Mouse (Mus musculus): ENCODE measurements around the gene Zfp296.
"Not testable (repeated sequence)": the region's sequence is repeated elsewhere in the genome, so short reads cannot be mapped to it uniquely, and the experiment has no call there.

The Zfp296 gene

DNA sequence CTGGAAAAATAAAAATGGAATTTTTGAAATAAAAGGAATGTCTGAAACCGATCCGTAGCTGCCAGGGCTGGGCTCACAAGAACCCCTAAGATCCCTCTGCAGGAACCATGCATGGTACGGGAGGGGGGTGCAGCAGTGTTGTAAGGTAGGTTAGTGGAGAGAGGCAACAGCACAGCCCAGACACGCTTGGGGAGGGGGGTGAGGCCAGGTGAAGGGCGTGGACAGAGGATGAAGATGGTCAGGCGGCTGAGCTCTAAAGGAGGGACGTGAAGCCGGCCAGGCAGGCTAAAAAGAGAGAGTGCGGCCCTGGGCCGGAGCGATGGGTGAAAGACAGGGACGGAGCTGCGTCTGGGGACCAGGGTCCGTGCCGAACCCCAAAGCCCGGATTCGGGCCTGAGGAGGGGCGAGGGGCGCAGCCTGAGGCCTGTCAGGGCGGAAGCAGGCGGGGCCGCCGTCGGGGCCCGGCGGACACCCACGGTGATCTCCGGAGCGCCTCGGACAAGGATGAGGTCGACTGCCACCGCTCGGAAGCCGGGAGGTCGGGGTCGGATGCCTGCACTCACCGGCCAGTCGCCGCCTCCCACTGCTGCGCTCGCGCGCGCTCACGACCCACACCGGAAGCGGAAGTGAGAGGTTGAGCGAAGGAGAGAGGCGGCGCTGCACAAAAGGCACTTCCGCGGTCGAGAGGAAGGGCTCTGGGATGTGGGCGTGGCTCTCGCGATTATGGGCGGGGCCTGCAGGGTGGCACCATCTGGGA, 26.9 kb downstream of the Zfp296 start, which contains the start of gene Clasrp:
Clasrp (minus strand) TSS at position 638 of the 757 bp plus-strand sequence.
- peak; percentile 92 to 93 for DNase-seq (ENCODE audit: low spot score in 2 of 2)

DNA sequence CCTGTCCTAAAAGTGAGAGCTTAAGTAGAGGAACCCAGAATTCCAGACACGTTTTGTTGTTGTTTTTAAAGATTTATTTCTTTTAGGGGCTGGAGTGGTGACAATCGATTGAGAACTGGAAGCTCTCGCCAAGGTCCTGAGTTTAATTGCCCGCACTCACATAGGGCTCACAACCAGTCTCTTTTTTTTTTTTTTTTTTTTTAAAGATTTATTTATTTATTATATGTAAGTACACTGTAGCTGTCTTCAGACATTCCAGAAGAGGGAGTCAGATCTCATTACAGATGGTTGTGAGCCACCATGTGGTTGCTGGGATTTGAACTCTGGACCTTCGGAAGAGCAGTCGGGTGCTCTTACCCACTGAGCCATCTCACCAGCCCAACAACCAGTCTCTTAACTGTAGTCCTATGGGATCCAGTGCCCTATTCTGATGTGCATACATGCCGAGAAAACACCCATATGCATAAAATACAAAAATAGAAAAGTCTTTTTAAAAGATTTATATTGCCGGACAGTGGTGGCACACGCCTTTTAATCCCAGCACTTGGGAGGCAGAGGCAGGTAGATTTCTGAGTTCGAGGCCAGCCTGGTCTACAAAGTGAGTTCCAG, 27.6 kb downstream of the Zfp296 start:
- not testable (repeated sequence) for DNase-seq (ENCODE audit: low spot score in 2 of 2)

DNA sequence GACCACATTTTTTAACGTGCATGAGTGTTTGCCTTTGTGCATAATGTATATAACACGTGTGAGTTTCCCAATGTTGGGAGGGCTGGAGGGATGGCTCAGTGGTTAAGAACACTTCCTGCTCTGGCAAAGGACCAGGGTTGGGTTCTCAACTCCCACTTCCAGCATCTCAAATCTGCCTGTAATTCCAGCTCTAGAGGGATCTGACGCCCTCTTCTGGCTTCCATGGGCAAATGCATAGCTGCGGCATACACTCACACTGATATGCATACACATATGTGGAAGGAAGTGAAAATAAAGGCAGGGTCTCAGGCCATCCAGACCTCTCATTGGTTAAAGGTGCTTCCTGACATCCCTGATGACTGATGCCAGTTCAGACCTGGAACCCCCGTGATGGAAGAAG, 30.2 kb downstream of the Zfp296 start:
- no peak for DNase-seq (ENCODE audit: low spot score in 2 of 2)

DNA sequence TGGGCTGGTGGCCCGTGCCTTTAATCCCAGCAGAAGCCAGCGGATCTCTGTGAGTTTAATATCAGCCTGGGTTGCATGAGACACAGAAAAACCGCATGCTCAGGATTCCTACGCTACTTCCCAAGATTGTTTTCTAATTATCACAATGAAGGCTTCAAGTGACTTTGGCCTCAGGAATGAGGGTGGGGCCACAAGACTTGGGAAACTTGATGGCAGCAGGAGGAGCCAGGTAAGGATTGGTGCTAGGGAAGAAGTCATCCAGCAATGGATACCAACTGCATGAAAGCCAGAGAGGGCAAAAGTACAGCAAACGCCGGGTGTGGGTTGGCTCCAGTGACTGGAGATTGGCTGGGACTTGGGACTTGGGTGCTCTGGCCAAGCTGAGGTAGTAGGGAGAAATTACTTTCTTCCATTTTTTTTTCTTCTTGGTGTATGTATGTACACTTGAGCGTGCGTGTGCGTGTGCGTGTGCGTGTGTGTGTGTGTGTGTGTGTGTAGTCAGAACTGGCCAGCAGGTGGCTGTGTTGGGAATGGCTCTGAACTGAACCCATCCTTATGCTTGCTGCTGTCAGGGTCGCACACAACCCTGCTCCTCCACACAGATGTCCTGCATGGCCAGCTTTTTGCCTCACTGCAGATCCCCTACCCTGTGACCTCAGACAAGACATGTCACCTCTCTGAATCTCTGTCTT, 32.7 kb downstream of the Zfp296 start:
- DNase-seq (ENCODE audit: low spot score in 2 of 2): no peak

DNA sequence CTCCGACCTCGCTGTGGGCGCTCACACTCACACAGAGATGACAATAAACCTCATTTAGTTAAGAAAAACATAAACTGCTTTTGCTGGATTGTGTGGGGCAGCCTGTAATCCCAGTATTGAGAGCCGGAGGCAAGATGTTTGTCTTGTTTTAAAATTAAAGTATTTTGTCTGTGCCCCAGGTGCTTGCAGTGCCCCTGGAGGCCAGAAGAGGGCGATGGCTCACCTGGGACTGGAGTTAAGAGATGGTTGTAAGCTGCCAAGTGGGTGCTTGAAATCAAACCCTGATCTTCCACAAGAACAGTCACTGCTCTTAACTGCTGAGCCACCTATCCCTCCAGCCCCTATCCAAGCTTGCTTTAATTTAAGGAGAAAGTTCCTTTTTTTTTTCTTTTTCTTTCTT, 33.9 kb downstream of the Zfp296 start:
- DNase-seq (ENCODE audit: low spot score in 2 of 2): no peak

DNA sequence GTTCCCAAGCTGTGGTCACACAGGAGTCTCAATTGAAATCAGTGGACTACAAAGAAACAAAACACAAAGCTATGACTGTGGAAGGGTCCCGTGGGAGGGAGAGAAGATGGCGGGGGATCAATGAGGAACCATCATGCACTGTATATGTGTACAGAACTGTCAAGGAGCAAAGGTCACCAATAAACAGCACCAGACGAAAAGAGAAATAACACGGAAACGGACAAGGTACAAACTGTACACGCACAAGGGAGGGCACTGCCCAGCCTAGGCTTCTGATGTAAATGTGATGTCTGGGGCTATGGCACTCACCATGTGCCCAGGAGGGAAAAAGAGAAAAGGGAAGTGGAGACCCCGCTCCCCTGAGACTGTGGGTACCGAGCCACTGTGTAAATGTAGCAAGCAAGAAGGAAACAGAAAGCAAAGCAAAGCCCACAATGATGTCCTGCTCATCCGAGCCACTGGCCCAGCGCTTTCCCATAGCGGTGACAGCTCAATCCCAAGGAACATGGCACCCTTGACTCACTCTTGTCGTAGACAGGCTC, 38.0 kb downstream of the Zfp296 start:
- no peak for DNase-seq (ENCODE audit: low spot score in 2 of 2)

DNA sequence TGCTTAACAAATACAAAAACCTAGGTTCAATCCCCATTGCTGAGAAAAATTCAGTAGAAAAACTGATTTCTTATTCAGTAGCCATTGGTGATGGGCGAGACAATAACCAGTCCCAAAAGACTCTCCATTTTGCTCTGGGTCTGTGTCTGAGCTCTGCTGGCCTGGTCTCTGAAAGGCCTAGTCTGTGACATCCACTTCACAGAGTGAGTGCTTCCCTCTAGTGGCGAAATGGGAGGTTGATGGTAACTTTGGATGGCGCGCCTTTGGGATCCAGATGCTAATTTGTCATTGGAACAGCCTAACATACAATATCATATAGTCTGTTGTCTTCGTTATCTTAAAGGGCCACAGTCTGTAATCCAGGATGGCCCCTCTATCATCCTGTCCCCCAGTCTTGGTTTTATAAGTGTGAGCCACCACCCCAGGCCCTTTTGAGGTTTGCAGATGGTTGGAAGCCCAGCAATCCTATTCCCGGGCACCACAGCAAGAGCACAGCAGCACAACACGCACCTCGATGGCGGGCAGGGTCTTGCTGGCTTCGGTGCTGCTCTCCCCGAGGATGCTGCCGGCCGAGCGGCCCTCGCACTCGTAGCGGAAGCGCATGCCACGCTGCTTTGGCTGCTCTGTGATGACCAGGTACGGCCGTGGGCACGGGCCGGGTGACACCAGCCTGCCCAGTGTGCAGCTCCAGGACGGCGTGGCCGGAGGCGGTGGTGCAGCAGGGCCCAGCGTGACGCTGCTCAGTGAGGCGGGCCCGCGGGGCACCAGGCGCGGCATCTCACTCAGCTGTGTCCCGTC, 42.1 kb downstream of the Zfp296 start:
- DNase-seq (ENCODE audit: low spot score in 2 of 2): peak; percentile 56 to 85

DNA sequence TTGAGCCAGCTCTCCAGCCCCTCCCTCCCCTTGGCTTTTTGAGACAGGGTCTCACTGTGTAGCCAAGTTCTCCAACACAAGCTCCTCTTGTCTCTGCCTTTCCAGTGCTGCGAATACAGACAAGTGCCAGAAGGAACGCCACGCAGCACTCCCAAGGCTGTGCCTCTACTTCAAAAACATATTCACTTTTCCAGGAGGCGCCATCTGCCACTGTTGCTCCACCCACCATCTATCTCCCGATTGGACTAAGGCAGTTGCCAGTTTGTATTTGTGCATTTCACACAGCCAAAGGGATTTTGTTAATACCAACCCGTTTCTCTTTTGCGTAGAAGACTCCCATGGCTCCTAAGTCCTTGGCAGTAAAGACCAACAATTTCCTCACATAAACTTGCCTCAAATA, 43.7 kb downstream of the Zfp296 start:
- peak; percentile 47 to 74 for DNase-seq (ENCODE audit: low spot score in 2 of 2)

DNA sequence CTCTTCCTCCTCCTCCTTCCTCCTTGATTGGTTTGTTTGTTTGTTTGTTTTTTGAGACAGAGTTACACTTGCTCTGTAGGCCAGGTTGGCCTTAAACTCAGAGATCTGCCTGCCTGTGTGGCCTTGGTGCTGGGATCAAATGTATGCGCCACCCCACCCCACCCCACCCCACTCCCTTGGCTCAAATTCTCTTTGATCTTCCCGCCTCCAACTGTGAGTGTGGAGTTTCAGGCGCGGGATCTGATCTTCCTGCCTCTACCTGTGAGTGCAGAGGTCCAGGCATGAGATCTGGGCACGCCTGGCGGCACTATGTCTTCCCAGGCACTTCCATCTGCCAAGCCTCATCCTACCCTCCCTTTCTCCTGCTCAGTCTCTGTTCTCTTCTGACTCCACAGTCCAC, 45.2 kb downstream of the Zfp296 start:
- DNase-seq (ENCODE audit: low spot score in 2 of 2): no peak

DNA sequence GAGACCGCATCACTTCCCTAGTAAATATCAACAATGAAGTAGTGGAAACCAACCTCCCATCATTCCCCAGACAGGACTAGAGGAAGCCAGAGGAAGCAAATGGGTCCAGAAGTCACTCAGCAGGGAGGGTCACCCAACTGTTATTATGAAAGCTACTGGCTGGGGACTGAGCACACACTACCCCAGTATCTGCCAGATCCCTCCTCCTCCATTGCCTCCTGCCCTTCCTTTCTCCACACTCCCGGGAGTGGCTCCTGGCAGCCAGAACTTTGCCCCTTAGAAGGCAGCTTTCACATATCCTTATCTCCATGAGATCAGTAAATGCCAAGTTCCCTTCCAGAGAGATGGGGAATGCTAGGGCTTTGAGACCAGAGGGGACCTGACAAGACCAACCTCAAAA, 46.3 kb downstream of the Zfp296 start:
- no peak for DNase-seq (ENCODE audit: low spot score in 2 of 2)

DNA sequence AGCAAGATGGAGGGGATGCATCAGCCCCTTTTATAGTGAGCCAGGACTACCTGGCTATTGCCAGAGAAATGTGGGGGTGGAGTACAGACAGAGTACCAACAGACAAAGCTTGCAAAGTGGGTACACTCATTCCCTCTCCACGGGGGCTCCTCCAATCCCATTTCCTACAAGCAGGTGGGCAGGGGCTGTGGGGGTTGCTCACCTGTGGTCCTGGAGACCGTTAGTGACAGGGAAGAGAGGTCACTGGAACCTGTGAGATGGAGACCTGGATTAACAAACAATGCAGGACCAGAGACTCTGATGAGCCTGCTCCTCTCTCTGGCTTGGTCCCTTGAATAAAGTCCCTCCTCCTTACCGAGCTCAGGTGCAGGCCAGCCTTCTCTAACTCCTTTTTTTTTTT, 50.6 kb downstream of the Zfp296 start:
- DNase-seq (ENCODE audit: low spot score in 2 of 2): no peak

DNA sequence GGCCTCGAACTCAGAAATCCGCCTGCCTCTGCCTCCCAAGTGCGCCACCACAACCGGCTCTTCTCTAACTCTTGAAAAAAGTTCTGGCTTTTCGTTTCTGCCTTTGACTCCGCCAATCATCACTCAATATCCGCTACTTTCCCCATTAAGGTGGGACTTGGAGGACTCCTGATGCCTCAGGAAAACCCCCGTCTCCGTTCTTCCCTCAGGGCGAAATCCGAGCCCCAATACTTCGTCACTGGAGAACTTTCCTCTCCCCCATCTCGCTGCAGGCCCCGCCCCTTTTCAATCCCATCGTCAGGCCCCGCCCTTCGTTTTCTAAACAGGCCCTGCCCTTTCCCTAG, 51.1 kb downstream of the Zfp296 start:
- no peak for DNase-seq (ENCODE audit: low spot score in 2 of 2)

DNA sequence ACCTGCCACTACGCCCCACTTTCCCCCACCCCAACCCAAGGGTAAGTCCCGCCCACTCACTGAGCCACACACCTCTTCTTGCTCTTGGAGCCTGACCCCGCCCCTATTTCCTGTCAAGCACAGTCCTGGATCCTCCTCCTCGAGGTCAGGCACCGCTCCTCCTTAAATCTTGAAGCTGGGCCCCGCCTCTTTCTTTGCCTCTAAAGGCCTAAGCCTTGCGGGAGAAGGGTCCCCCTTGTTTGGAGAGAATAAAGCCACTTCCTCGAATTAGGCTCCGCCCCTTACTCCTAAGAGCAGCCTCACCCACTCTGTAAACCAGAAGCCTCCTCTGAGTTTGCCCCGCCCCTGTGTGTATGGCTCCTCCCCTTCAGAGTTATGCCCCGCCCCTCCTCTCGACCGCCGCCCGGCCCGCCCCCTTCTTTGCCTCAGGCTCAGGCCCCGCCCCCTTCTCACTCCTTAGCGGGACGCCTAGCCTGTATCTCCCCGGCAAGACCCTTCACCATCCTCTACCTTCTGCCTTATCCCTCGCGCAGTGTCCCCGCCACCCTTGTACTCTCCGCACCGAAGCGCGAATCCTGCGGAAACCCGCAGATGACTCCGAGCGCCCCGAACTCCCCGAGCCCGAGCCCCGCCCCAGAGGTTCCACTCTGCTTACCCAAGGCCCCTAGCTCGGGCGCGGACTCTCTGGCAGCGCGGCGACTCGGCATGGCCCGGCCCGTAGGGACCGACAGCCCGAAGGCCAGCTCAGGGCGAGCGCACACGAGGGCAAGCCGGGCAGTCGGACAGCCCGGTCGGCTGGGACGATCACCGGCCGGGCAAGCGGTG, 51.7 kb downstream of the Zfp296 start:
- DNase-seq (ENCODE audit: low spot score in 2 of 2): peak; percentile 82 to 84

DNA sequence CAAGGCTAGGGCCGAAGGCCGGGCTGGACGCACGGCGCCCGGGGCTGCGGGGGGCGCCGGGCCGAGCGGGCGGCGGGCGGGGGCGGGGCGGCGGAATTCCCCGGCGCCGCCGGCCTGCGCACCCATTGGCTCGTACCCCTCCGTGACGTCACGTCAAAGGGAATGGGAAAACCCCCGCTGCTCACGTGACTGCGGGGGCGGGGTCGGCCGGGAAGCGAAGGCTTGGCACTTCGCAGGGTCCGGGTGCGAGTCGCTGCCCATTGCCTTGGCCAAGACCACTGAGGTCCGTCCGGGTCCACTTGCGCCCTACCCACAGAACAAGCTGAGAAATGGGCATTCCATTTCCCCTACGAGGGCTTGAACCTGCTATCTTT, 52.3 kb downstream of the Zfp296 start, which contains the start of gene Relb:
Relb (minus strand) TSS at position 78 of the 374 bp plus-strand sequence.
- DNase-seq (ENCODE audit: low spot score in 2 of 2): peak; percentile 86 to 88

Data from frontal cortex, postnatal 36 days (tissue).